Mouse (Mus musculus): ENCODE measurements around the gene Lnpk. TPM values are rescaled to one million over a fixed set of nuclear protein-coding genes. Genes with fewer than 3 reads are reported as not detected.

Gene Lnpk
- polyA plus RNA-seq, 1 experiment from 2014 or later = 17.1 TPM

- Histone ChIP-seq H3K4me3 (replicated peaks; ENCODE audit: low read depth, low read length) (no peak overlapping the region), H3K36me3 (ENCODE audit: insufficient read depth, low read length) (no peaks in the 10 kb centered on the region), H3K4me1 (replicated peaks; ENCODE audit: insufficient read depth, low read length) (no peaks in the 10 kb centered on the region), H3K9me3 (replicated peaks; ENCODE audit: low read length) (no peaks in the 10 kb centered on the region), H3K27me3 (ENCODE audit: insufficient read depth, low read length) (no peaks in the 10 kb centered on the region), H3K4me2 (ENCODE audit: low read length) (no peak overlapping the region), H3K27ac (no peak overlapping the region), H3K9ac (ENCODE audit: low read depth, low read length) (no peak overlapping the region)
- ATAC-seq (replicated peaks; ENCODE audit: low FRiP score, low read depth) = no peak
- TF ChIP-seq CTCF (IDR thresholded peaks at IDR 0.05; ENCODE audit: low read depth) = no peak
- 79% methylated on average over 10 of the region's 10 CpGs for WGBS
- no peak for DNase-seq (ENCODE audit: low spot score)
Observed at GRCm38 (mm10) chr2:74482086-74482485, 97.1 kb downstream of the Lnpk start.

Other genes starting within 250 kb of the Lnpk start
- gene Evx2, start 80.1 kb upstream of the Lnpk start, polyA plus RNA-seq (2015; fragmentation: Nextera tagmentation; extraction: Ambion mirVana) = 0.08 TPM in 1 of 2 replicates, not detected in the other
- 0.10 TPM in 1 of 2 replicates, not detected in the other for gene Hoxd13, start 88.9 kb upstream of the Lnpk start, polyA plus RNA-seq (2015; fragmentation: Nextera tagmentation; extraction: Ambion mirVana)
- 2.6 and 2.8 TPM in 2 replicates for gene Hoxd12, start 95.6 kb upstream of the Lnpk start, polyA plus RNA-seq (2015; fragmentation: Nextera tagmentation; extraction: Ambion mirVana)
- gene Hoxd11, start 100.1 kb upstream of the Lnpk start, polyA plus RNA-seq (2015; fragmentation: Nextera tagmentation; extraction: Ambion mirVana) = 19.7 and 23.8 TPM in 2 replicates
- gene Hoxd10, start 112.5 kb upstream of the Lnpk start, polyA plus RNA-seq (2015; fragmentation: Nextera tagmentation; extraction: Ambion mirVana) = 44.6 and 45.5 TPM in 2 replicates
- gene Hoxd9, start 118.3 kb upstream of the Lnpk start, polyA plus RNA-seq (2015; fragmentation: Nextera tagmentation; extraction: Ambion mirVana) = 57.8 and 67.0 TPM in 2 replicates
- 73.4 and 76.7 TPM in 2 replicates for gene Hoxd8, start 125.2 kb upstream of the Lnpk start, polyA plus RNA-seq (2015; fragmentation: Nextera tagmentation; extraction: Ambion mirVana)
- gene Hoxd3, start 132.5 kb upstream of the Lnpk start, polyA plus RNA-seq (2015; fragmentation: Nextera tagmentation; extraction: Ambion mirVana) = 7.9 and 8.0 TPM in 2 replicates
- gene Hoxd4, start 132.5 kb upstream of the Lnpk start, polyA plus RNA-seq (2015; fragmentation: Nextera tagmentation; extraction: Ambion mirVana) = 3.3 and 4.4 TPM in 2 replicates
- 1.1 and 1.3 TPM in 2 replicates for gene Gm28230, start 147.3 kb upstream of the Lnpk start, polyA plus RNA-seq (2015; fragmentation: Nextera tagmentation; extraction: Ambion mirVana)
- gene Hoxd1, start 183.5 kb upstream of the Lnpk start, polyA plus RNA-seq (2015; fragmentation: Nextera tagmentation; extraction: Ambion mirVana) = 1.2 and 1.8 TPM in 2 replicates
- 152 and 168 TPM in 2 replicates for gene Mtx2, start 246.4 kb upstream of the Lnpk start, polyA plus RNA-seq (2015; fragmentation: Nextera tagmentation; extraction: Ambion mirVana)

All from kidney, postnatal 0 days (tissue).